Mouse (Mus musculus) ES-E14 (cell line): ENCODE measurements around the gene Tcaim. TPM values are rescaled to one million over a fixed set of nuclear protein-coding genes. Genes with fewer than 3 reads are reported as not detected.

Source experiments
- DNase-seq: peaks from one replicate; pipeline ENCODE4 v3.0.0-alpha.2; 2013; ENCODE audit warnings: low read depth, low spot score
- H3K27ac ChIP-seq: 2 replicates; pipeline ENCODE4 v1.5.1; 2012; ENCODE audit warnings: low read depth, mild to moderate bottlenecking, low read length, moderate library complexity, mixed read lengths; ENCODE audit not compliant: poor library complexity, insufficient read depth, severe bottlenecking
- H3K36me3 ChIP-seq: 2 replicates; pipeline ENCODE4 v1.6.1; 2012; ENCODE audit warnings: mild to moderate bottlenecking, low read length, moderate library complexity, mixed read lengths; ENCODE audit not compliant: control insufficient read depth, poor library complexity, insufficient read depth, severe bottlenecking
- H3K4me1 ChIP-seq, 2 experiments: fragments of 150-350 bp in 1 of 2; sonication (generic) in 1 of 2; 2 replicates each; pipeline ENCODE4 v1.6.1; 2012; ENCODE audit warnings: low read length in 2 of 2, mild to moderate bottlenecking in 1 of 2, mixed read lengths in 1 of 2; ENCODE audit not compliant: control insufficient read depth in 2 of 2, insufficient read depth in 2 of 2, poor library complexity in 1 of 2
- H3K4me3 ChIP-seq, 2 experiments: fragments of 150-350 bp in 1 of 2; sonication (generic) in 1 of 2; 2 replicates each; pipeline ENCODE4 v1.5.1; 2012; ENCODE audit warnings: low read length in 2 of 2, low read depth in 1 of 2, mild to moderate bottlenecking in 1 of 2, mixed read lengths in 1 of 2; ENCODE audit not compliant: insufficient read depth in 1 of 2, poor library complexity in 1 of 2, severe bottlenecking in 1 of 2
- H3K9ac ChIP-seq: 2 replicates; pipeline ENCODE4 v1.6.1; 2012; ENCODE audit warnings: low read depth, mild to moderate bottlenecking, low read length, mixed read lengths; ENCODE audit not compliant: poor library complexity, insufficient read depth, severe bottlenecking
- H3K9me3 ChIP-seq: fragments of 150-350 bp; sonication (generic); 2 replicates; pipeline ENCODE4 v1.6.1; 2012; ENCODE audit warnings: low read depth, mild to moderate bottlenecking, low read length; ENCODE audit not compliant: control insufficient read depth, insufficient read depth
- MAFK ChIP-seq: IDR thresholded peaks from 2 replicates; pipeline ENCODE4 v1.6.1; 2014; ENCODE audit warnings: mild to moderate bottlenecking, low read depth, low read length, inconsistent platforms; ENCODE audit not compliant: insufficient read depth
- in situ Hi-C, 2 experiments: fragments of 600-800 bp; cut with MboI; formaldehyde crosslinking; loops; one replicate each; pipeline ENCODE4 v1.15.1; 2025; ENCODE audit warnings: low sequenced_read_pairs in 2 of 2, inconsistent platforms in 1 of 2; ENCODE audit not compliant: unreplicated experiment in 2 of 2
- total RNA-seq: library from RNA; depleted of rRNA; stranded (reverse); fragments of 300-350 nt; gene quantifications from 2 replicates; pipeline ENCODE4 v1.2.3, GENCODE M21; 2012; rRNA removed

Gene Tcaim
- total RNA-seq, 1 experiment: 4.5 TPM

- no peaks in the 10 kb centered on the region for H3K36me3 ChIP-seq
- H3K9ac ChIP-seq: no peak within 1 kb of the TSS
- no peak within 1 kb of the TSS for H3K27ac ChIP-seq
- peak within 1 kb of the TSS in 1 of 2 experiments; percentile 84; a peak in 3 of 4 replicates for H3K4me3 ChIP-seq
- in situ Hi-C loops: no loop called here
- no peak for DNase-seq
- H3K4me1 ChIP-seq: peaks cover 0 to 1% of the 10 kb centered on the region in 2 experiments; a peak in 1 of 4 replicates
- no peak for TF ChIP-seq MAFK
- no peaks in the 10 kb centered on the region for H3K9me3 ChIP-seq
These were observed 80.0 kb downstream of the Tcaim start, which contains the start of gene Zkscan7 for GRCm38 (mm10) chr9:122885385-122885784. Zkscan7 (plus strand) TSS chr9:122885685.

Other genes starting within 250 kb of the Tcaim start
- gene Topaz1, start 58.2 kb upstream of the Tcaim start, total RNA-seq: 0.48 and 0.49 TPM in 2 replicates
- 0.27 TPM in 1 of 2 replicates, not detected in the other for gene Gm35549, start 38.5 kb downstream of the Tcaim start, total RNA-seq
- 80.8 and 84.1 TPM in 2 replicates for gene Zfp445, start 60.5 kb downstream of the Tcaim start, total RNA-seq
- 1.4 and 2.3 TPM in 2 replicates for gene Zkscan7, start 80.1 kb downstream of the Tcaim start, total RNA-seq
- gene Zfp105, start 117.5 kb downstream of the Tcaim start, total RNA-seq: 13.5 and 16.8 TPM in 2 replicates
- gene 1110059G10Rik, start 145.5 kb downstream of the Tcaim start, total RNA-seq: 3.2 and 5.6 TPM in 2 replicates
- 81.6 and 91.4 TPM in 2 replicates for gene Kif15, start 145.5 kb downstream of the Tcaim start, total RNA-seq
- 4.8 and 5.0 TPM in 2 replicates for gene Tmem42, start 215.8 kb downstream of the Tcaim start, total RNA-seq
- gene Tgm4, start 229.2 kb downstream of the Tcaim start, total RNA-seq: 0.22 and 0.37 TPM in 2 replicates